Mouse (Mus musculus) urinary bladder, adult 18-20 months (tissue): ENCODE results near the gene Dusp18.
"Not testable (repeated sequence)": the region's sequence is repeated elsewhere in the genome, so short reads cannot be mapped to it uniquely, and the experiment has no call there.

Source experiments
- DNase-seq, 2 experiments: peaks; one replicate each; pipeline ENCODE4 v3.0.0; 2022; ENCODE audit warnings: low spot score in 2 of 2, mixed read lengths in 2 of 2

The Dusp18 gene

GRCm38 (mm10) chr11:3893970-3894369 is 1.1 kb upstream of the Dusp18 start:
- no peak for DNase-seq

DNA sequence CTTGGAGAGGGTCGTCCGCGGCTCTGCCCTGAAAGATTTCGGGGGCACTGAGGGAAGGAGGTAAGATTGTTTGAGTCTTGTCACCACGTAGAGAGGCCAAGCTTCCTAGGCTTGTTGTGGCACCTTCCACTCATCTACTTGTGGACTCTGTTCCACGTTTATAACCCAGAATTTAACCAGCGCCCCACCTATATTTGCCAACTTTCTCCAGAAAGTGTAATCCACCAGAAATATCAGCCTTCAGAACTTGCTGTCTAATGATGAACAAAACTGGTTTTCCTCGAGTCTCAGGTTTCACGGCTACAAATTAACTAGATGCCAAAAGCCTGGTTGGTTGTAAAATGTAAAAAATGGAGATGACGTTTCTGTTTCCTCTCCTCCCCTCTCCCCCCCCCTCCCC is 418 bp downstream of the Dusp18 start:
- DNase-seq, result no peak

DNA sequence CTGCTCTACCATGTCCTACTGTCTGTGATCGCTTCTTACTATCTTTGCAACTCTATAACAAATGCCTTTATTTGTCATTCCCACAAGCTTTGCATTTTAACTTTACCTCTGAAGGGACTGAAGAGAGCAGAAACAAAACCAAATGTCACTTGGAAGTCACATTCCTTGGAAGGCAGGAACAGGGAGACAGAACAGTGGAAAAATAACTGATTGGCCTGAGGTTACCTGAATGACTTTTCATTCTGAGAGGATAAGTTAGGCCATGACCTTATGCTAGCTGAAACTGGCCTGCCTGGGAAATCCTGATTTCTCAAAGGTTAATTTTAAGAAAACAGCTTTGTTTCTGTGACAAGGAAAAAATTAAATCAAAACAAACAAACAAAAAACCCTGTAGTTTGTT is 893 bp downstream of the Dusp18 start:
- DNase-seq, result no peak

DNA sequence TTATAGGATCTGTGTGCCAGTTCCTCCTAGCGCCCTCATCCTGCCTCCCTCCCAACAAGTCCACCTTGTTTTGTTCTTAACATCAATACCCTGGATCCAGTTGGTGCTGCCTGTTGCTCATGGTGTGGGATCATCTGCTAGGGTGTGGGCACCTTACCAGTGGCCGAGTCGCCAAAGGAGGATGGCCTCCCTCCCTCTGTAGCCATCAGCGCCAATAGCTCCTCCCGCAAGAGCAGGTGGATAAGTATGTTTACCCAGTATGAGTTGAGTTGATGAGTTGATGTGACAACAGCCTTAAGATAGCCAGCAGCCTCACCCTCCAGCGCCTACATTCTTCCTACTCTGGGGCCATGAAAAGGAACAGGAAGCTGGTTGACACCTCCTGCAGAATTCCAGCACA is 5.3 kb downstream of the Dusp18 start:
- no peak for DNase-seq

DNA sequence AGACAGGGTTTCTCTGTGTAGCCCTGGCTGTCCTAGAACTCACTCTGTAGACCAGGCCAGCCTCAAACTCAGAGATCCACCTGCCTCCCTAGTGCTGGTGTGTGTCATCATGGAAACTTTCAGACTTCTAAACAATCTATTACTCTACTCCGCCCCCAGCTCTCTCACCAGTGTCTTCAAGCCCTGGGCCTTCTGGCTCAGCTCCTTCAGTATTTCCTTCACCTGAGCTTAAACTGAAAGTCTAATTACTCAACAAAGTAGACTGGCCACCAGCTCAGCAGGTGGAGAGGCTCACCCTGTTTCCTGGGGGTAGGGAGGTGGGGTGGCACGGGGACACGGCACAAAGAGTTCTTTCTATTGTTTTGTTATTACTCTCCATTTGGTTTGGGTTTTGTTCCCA is 7.5 kb downstream of the Dusp18 start:
- no peak for DNase-seq

- DNase-seq, result peak in 1 of 2 experiments; percentile 43
Measured at GRCm38 (mm10) chr11:3903046-3903445, 8.0 kb downstream of the Dusp18 start.

DNA sequence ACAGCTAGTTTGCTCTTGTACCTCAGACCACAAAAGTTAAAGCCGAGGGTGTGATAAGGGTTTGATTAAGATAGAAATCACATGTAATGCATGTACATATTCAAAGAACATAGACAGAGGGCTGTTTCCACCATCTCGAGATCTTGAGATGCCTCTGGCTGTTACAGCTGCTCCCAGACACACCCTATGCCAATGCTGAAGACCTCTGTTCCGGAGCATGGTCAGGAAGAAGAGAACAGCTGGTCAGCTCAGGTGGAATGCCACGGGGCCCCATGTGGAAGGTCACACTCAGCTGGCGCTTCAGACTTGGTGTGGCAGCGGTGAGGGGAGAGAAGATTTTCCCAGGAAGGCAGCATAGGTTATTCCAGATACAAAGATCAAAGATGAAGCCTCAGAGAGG is 9.6 kb downstream of the Dusp18 start:
- no peak for DNase-seq

DNA sequence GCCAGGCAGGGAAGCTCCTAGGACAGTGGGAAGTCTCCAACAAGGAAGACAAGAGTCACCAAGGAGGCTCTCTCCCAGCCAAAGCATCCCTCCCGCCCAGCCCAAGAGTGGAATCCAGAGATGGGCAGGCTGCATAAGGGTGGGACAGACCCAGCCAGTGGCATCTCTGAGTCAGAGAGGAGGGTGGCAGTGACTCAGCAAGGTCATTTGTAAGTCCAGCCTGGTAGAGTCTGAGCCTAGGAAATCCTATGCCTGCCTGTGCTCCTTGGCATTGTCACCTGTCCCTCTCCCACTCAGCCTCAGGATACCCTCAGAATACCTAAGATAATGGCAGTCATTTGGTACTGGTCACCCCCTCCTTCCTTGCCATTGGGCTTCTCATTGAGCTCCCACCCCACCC is 10.4 kb downstream of the Dusp18 start:
- no peak for DNase-seq

GRCm38 (mm10) chr11:3909236-3909635 is 14.2 kb downstream of the Dusp18 start:
- no peak for DNase-seq

GRCm38 (mm10) chr11:3910513-3911310 is 15.7 kb downstream of the Dusp18 start:
- no peak for DNase-seq

- not testable (repeated sequence) for DNase-seq
Measured at GRCm38 (mm10) chr11:3911440-3911839, 16.4 kb downstream of the Dusp18 start.

DNA sequence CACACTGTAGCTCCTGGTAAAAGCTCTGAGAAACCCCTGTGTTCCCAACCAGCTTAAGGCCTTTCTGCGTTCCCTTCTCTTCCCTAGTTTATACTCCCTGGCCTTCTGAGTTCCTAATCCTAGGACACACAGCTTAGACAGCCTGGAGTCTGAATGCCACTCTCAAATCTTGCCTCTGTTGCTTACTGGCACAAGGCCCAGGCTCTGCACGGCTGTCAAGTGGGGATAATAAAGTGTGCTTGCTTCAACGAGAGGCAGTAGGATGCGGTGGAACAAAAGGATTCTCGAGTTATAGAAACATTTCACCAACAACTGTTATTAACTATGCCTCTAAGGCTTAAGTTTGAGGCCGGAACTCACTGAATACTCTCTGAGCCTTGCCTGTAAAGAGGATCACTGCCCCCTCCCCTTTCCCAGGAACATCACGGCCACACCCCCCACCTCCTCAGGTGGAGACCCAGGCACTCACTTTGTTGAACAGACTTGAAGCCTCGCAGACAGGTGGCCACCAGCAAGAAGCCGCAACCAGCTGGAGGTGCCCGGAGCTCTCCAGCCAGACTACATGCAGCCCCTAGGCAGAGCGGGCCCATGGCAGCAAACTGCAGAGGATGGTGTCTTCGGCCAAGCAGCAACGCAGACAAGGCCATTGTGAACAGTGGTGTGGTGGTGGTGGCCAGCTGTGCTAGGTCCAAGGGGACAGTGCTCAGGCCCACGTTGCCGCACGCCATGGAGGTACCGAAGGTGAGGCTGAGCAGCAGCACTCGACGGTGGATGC is 17.2 kb downstream of the Dusp18 start:
- DNase-seq, result no peak

- DNase-seq, result peak; percentile 18 to 47
Measured at GRCm38 (mm10) chr11:3912875-3913271, 17.8 kb downstream of the Dusp18 start.

DNA sequence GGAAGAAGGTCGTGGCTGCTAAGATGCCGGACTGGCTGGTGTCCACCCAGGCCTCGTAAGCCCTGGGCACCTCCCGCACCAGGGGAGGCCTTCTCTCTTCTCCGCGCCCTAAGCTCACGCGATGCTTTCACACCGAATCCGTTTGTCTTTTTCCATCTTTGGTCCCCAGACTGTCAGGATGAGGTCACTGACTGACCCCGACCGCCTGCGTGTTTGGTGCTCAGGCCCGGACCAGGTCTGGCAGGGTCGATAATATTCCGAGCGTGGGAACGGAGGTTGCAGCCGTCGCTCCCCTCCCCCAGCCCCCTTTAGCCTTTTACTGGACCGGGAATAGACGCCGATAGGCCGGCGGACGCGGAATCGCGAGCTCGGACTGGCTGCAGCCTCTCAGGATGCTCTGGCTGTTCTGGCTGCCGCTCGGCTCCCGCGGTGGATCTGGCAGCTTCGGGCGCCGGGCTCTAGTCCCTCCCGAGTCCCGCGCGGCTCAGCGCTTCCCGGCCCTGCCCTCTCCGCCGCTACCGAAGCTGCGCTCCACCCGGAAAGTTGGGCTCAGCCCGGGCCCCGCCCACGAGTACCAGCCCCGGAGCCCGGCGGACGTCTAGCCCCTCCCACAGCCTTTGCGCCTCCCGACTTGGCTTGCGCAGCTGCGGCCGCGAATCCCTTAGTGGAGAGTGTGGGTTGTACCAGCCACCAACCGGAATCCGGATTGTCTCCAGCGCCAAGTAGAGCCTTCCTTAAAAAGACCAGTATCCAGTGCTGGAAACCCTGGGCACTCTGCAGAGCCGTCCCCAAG is 18.5 kb downstream of the Dusp18 start:
- DNase-seq, result peak; percentile 88 to 92

DNA sequence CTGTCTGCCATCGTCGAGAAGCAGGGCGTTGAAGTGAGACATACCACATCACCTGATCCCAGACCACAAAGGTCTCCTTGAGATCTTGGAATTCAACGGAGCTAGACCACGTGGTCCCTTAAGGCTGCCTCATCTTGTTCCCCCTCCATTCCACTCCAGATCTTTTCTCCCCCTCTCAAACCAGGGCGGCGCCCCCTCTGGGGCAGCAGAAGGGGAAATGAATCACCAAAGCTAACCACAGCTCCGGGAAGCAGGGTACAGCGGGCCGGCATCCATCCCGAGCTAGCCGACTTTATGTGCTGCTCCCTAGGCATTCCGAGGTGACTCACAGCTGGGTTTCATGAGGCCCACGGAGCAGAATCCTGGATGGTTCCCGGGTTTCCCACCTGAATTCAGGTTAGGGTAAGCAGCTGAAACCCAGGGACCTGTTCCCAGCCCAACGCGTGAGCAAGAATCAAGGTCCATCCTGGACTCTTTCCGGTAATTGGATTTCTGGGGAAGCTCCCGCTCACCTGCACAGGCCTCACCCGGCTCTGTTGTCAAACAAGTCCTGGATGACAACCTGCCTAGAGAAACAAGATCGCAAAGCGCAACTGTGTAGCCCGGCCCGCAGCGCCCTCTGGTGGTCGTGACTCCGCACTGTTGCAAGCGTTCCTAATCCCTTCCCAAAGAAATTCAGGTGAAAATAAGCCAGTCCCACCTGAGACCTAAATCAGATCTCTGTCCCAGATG is 19.2 kb downstream of the Dusp18 start, which contains the start of gene Slc35e4:
TSS of gene Slc35e4 (minus strand) at position 556 of the 732 bp plus-strand sequence.
- peak; percentile 65 to 83 for DNase-seq

- DNase-seq, result no peak
Measured at GRCm38 (mm10) chr11:3918738-3919137, 23.7 kb downstream of the Dusp18 start.

DNA sequence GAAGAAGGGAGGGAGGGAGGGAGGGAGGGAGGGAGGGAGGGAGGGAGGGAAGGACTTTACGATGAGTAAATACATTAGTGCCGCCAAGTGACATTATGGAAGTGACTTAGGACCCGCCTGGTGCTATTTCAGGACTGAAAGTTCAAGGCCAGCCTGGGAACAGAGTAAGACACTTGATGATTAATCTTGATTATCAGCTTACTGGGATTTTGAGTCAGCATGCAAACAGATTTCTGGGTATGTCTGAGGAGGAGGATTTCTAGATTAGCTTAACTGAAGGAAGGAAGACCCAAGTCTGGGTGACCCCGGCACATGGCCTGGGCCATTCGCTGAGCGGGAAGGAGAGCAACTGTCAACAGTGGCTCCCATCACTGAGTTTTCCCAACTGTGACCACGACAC is 25.4 kb downstream of the Dusp18 start:
- DNase-seq, result no peak

DNA sequence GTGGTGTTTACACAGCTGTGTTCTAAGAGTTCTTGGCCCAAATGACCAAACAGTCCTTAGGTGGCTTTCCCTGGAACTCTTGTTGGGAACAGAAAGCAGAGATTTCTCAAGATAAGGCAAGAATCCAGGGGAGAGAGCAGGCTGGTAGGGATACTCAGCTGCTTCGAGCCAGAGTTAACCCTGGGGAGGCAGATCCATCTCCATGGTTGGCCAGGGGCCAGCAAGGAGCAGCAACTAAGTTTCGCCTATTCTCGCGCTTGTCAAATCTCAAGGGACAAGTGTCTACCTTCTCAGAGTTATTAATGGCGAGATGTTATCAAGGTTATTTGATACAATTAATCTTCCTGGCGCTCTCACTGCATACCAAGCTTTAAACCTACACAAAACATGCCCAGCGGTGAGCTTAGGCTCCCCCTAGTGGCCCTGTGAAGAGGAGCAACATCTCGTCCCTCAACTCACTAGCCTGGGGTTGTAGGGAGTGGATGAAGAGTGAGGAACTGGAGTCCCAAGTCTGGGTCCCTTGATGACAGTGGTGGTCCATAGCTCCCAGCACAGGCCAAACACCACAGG is 26.3 kb downstream of the Dusp18 start:
- DNase-seq, result no peak

DNA sequence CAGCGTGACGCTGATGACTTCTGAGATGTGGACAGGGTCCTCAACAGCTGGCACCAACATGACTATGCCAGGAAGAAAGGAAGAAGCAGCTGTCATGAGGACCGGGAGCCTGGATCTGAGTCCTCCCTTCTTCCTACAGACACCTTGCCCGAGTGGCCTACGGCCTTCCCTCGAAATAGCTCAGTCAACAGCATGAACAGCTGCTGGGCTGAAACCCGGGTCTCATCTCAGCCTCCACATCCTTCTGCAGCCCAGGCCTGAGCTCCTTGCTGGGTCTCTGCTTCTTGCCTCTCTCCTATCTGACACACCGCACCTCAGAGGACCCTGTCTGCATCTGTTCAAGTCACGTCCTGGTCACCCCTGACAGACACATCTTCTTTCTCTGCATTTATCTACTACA is 27.1 kb downstream of the Dusp18 start:
- no peak for DNase-seq

- no peak for DNase-seq
Measured at GRCm38 (mm10) chr11:3922731-3923130, 27.7 kb downstream of the Dusp18 start.

DNA sequence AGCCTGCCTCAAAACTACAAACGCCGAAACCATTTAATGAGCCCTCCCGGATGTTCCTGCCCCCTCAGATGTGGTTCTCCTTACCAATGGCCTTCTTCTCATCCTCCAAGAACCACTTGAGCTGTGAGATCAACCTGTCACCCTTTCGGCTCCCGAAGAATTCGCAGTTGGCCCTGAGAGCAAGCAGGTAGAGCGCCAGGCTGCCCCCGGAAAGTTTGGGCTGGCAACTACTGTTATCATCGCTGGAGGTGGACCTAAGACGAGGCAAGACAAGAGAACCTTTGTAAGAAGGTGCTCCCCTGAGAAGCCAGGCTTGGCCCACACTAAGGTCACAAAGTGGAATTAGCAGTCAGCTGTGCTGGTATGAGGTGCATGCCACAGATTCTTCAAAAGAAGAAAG is 30.9 kb downstream of the Dusp18 start:
- DNase-seq, result no peak
